Mouse (Mus musculus) hindbrain, embryonic 10.5 days (tissue): ENCODE measurements around the gene Kcnj14. TPM values are rescaled to one million over a fixed set of nuclear protein-coding genes. Genes with fewer than 3 reads are reported as not detected.
A peak's percentile ranks its signal among the peaks of the same experiment; 100 is the strongest.

Source experiments
- DNase-seq: peaks from one replicate; pipeline ENCODE4 v3.0.0-alpha.2; 2017; ENCODE audit warnings: low spot score
- H3K27ac ChIP-seq: fragments of 300-500 bp; sonication (generic); 2 replicates; pipeline ENCODE4 v1.5.1; 2016; ENCODE audit warnings: mild to moderate bottlenecking, moderate library complexity
- H3K27me3 ChIP-seq: fragments of 300-500 bp; sonication (generic); 2 replicates; pipeline ENCODE4 v1.6.1; 2016; ENCODE audit warnings: mild to moderate bottlenecking; ENCODE audit not compliant: poor library complexity, insufficient read depth, severe bottlenecking
- H3K36me3 ChIP-seq: fragments of 300-500 bp; sonication (generic); 2 replicates; pipeline ENCODE4 v1.6.1; 2016; ENCODE audit warnings: mild to moderate bottlenecking, moderate library complexity
- H3K4me1 ChIP-seq: fragments of 300-500 bp; sonication (generic); replicated peaks from 2 replicates; pipeline ENCODE4 v1.6.1; 2016; ENCODE audit warnings: mild to moderate bottlenecking
- H3K4me3 ChIP-seq: fragments of 300-500 bp; sonication (generic); 2 replicates; pipeline ENCODE4 v1.5.1; 2016; ENCODE audit warnings: mild to moderate bottlenecking, moderate library complexity
- H3K9me3 ChIP-seq: fragments of 300-500 bp; sonication (generic); 2 replicates; pipeline ENCODE4 v1.6.1; 2016; ENCODE audit warnings: mild to moderate bottlenecking, moderate library complexity
- WGBS: fragments of 180-500 bp; shearing (Covaris S2); methylation state at CpG from one replicate; pipeline ENCODE4 v1.1.7; 2016; 5-methylcytosine and 5-hydroxymethylcytosine counted together
- polyA plus RNA-seq: library from polyadenylated mRNA; unstranded; fragments of >200 nt; fragmentation: Nextera tagmentation; extraction: Ambion mirVana; gene quantifications from 2 replicates; pipeline ENCODE4 v1.2.1, GENCODE M21; 2016

The Kcnj14 gene
- polyA plus RNA-seq, 1 experiment from 2014 or later, result 1.0 TPM

DNA sequence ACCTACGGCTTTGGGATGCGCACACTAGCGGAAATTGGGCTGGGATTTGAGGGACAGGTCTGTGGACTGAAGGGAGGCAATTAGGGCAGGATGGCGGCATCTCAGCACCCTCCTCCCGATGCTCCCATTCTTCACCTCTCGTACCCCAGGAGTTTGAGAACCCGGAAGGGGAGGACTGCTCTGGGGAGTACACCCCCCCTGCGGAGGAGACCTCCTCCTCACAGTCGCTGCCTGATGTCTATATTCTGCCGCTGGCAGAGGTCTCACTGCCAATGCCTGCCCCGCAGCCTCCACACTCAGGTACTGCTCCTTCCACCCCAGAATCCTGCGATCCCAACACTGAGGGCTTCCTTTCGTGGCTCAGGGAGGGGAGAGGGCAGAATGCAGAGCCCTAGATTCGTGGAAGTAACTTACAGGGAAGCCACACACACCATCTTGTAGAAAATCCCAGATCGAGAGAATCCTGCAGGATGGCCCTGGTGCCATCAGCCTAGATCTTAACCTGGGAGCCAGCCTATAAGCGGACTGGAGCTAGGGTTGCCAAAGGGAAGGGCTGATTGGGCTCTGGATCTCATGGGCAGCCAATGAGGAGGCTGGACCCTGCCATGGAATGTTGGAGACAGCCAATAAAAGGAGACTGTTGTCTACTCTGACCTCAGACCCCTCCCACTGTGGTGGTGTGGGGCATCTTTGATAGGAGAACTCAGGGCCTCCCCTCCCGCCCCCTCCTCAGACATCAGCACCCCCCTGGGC lies 37.7 kb downstream of the Kcnj14 start:
- Histone ChIP-seq H3K36me3 (peaks cover 48% of the 10 kb centered on the region), H3K27me3 (peaks cover 24% of the 10 kb centered on the region), H3K4me3 (peak overlapping the region; percentile 80), H3K9me3 (no peaks in the 10 kb centered on the region), H3K4me1 (peaks cover 50% of the 10 kb centered on the region), H3K27ac (peak overlapping the region; percentile 89)
- DNase-seq, result peak; percentile 71
- WGBS, result 7% methylated on average over 17 of the region's 17 CpGs

DNA sequence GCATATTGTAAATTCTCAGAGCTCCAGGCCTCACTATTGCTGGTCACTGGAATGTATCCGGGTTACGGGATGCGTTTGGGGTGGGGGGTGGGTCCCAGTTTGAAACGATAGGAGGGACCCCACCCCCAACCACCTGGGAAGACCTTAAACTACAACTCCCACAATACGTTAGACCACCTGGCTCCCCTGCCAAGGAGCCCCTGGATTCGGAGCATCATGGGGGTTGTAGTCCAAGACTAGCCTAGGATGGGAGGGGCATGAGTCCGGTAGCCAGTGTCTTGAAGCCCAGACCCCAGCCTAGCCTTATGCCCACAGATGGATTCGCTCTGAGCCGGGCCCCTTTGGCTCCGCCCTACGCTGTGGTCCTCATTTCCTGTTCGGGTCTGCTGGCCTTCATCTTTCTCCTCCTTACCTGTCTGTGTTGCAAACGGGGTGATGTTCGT lies 38.4 kb downstream of the Kcnj14 start:
- peak; percentile 78 for DNase-seq
- Histone ChIP-seq H3K4me1 (peaks cover 50% of the 10 kb centered on the region), H3K36me3 (peaks cover 41% of the 10 kb centered on the region), H3K27ac (peak overlapping the region; percentile 89), H3K9me3 (no peaks in the 10 kb centered on the region), H3K27me3 (peaks cover 24% of the 10 kb centered on the region), H3K4me3 (peak overlapping the region; percentile 80)
- WGBS, result under 1% methylated on average over 14 of the region's 14 CpGs

DNA sequence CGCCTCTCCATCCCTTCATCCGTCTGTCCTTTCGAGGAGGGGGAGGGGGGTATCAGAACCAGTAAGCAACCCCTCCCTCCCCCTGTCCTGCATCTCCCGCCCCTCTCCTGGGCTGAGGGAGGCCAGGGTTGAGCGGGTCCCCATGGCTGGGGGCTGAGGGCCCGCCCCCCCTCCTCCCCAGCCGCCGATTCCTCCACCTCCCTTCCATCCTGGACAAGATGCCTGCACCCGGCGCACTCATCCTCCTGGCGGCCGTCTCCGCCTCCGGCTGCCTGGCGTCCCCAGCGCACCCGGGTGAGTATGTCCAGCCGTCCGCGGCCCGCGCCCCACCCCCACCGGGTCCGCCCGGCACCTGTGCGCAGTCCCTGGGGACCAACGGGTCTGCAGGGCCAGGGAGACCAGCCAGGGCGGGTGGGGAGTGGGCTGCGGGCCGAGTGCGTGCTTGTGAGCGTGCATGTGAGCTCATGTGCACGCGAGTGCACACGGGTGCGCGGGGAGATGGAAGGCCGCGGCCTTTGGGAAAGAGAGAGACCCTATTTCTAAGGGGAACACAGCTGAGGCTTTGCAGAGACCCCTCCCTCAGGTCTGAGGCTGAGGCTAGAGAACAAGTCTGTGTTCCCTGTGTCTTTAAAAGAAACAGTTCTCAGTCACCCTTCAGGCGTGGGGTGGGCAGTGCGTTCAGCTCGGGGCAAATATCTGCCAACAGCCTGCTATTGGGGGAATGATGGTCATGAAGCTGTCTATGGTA lies 39.0 kb downstream of the Kcnj14 start:
- WGBS, result under 1% methylated on average over 38 of the region's 42 CpGs
- Histone ChIP-seq H3K27ac (peak overlapping the region; percentile 89), H3K9me3 (no peaks in the 10 kb centered on the region)

DNA sequence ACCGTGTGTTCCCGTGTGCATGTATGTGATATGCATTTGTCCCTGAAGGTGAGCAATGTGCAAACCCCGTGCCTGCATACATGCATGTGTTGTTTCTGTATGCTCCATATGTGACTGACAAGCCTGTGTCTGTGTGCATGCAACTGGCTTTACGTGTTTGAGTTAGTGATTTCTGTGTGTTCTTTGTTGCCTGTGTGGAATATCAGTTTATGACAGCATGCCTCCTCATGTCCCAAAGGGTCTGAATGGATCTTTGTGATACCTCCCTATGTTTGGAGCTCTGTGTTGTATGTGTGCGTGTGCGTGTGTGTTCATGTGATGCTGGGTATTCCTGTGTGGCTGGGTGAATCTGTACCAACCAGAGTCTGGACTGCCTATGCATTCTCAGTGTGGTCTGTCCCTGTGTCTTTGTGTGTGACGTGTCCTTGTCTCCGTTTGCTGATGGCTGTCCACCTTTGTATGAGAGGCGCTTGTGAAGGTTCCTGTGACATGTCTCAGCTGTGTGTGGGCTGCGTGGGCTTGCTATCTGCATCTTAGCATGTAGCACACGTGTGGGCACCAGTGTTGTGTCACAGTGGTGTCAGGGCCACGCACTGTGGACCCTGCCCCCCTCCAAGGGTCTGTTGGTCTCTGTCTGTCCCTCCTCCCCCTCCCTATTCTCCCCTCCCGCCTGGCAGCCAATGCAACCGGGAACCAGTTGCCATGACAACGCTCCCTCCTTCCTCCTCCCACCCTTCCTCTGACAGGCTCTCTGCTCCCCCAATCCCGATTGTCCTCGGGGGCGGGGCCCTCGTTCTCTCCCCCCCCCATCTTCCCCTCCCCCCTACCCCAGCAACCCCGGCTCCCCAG lies 39.8 kb downstream of the Kcnj14 start, which contains the start of gene Sult2b1:
Gene Sult2b1 (minus strand): TSS at position 146 of the 849 bp plus-strand sequence.
- Histone ChIP-seq H3K36me3 (peaks cover 27% of the 10 kb centered on the region), H3K27me3 (peaks cover 27% of the 10 kb centered on the region), H3K27ac (peak within 1 kb of the TSS; percentile 89), H3K9me3 (no peaks in the 10 kb centered on the region), H3K4me1 (peaks cover 51% of the 10 kb centered on the region), H3K4me3 (peak within 1 kb of the TSS; percentile 80)
- 25% methylated on average over 20 of the region's 20 CpGs for WGBS
- peak; percentile 91 for DNase-seq

More for the DNA sequence above, 39.0 kb downstream of the Kcnj14 start:
- Histone ChIP-seq H3K36me3 (peaks cover 35% of the 10 kb centered on the region), H3K27me3 (peaks cover 24% of the 10 kb centered on the region), H3K4me1 (peaks cover 50% of the 10 kb centered on the region), H3K4me3 (peak overlapping the region; percentile 80)
- DNase-seq, result no peak

DNA sequence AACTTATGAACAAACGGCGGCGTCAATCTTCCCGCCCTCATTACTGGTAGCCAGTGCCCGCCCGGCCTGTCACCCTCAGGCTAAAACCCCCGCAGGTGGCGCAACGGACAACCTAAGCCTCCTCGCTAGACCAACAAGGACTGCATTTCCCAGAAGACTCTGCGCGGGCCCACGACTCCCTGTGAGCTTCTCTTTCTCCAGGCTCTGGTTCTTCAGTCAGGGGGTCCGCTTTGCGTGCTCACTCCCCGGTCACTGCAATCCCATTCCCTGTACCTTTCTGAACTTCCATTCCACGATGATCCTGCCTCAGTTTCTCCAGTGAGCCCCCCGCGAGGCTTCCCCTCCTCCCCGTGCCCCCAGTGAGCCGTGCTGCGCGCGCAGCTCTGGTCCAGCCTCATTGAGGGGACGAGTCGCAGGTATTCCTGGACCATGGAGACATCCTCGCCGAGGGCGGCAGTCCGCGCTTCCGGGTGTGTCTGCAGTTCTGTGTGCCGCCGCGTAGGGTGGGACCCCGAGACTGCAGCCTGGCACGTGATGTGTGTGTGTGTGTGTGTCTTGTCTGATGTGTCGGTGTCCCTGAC lies 41.0 kb downstream of the Kcnj14 start, which contains the start of gene Lmtk3:
Gene Lmtk3 (plus strand): TSS at position 228 of the 581 bp plus-strand sequence.
- no peaks in the 10 kb centered on the region for H3K9me3 ChIP-seq
- H3K4me1 ChIP-seq, result peaks cover 62% of the 10 kb centered on the region
- H3K27ac ChIP-seq, result peak within 1 kb of the TSS; percentile 89
- peaks cover 16% of the 10 kb centered on the region for H3K36me3 ChIP-seq
- peaks cover 36% of the 10 kb centered on the region for H3K27me3 ChIP-seq
- DNase-seq, result peak; percentile 81
- WGBS, result under 1% methylated on average over 38 of the region's 38 CpGs
- peak within 1 kb of the TSS; percentile 80 for H3K4me3 ChIP-seq

DNA sequence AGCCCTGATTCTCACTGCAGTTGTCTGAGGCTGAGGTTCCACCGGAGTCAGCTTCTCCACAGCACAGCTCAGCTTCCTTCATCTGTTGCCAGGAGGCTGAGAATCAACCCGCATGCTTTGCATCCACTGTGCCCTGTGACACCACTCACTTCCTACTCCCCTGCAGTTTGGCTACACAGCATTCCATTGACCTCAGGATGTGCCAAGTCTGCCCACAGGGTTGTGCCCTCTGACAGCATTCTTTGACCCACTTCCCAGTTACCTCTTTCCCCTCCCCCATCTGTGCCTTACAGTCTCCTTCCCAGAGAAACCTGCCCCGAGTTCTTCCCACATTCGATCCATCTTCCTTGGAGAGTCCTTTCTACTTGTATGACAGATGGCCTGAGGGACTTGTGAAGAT lies 42.3 kb downstream of the Kcnj14 start:
- no peak overlapping the region for H3K4me3 ChIP-seq
- peaks cover 54% of the 10 kb centered on the region for H3K4me1 ChIP-seq
- H3K36me3 ChIP-seq, result peaks cover 2% of the 10 kb centered on the region
- no peak for DNase-seq
- H3K9me3 ChIP-seq, result no peaks in the 10 kb centered on the region
- 75% methylated on average over 4 of the region's 4 CpGs for WGBS
- no peak overlapping the region for H3K27ac ChIP-seq
- peaks cover 34% of the 10 kb centered on the region for H3K27me3 ChIP-seq

DNA sequence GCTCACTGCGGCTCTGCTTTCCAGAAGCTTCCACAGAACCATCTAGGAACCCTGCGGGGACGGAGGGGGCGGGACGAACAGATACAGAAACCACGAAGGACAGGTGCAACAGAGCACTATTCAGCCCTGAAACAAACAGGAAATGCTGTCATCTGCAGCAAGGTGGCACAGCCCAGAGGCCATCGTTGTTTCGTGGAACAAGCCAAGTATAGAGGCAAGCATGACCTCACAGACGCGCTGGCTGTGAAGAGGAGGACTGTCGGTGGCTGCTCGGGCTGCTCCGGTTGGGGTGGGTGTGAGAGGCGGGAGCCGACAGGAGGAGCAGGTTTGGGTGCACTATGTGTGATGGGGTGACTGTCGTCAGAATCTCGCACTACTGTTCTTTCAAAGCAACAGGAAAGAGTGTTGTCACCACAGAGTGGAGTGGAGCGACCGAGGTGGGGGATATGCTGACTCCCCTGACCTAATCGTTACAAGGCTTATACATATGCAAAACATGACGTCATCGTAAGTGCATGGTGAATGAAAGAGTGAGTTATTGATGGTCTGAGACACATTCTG lies 45.4 kb downstream of the Kcnj14 start:
- no peak for DNase-seq
- Histone ChIP-seq H3K36me3 (no peaks in the 10 kb centered on the region), H3K27me3 (peaks cover 22% of the 10 kb centered on the region), H3K4me1 (peaks cover 23% of the 10 kb centered on the region), H3K4me3 (peak overlapping the region; percentile 32), H3K27ac (peak overlapping the region; percentile 23; the same call in 1 of the 2 replicates), H3K9me3 (no peaks in the 10 kb centered on the region)
- WGBS, result 30% methylated on average over 22 of the region's 22 CpGs

DNA sequence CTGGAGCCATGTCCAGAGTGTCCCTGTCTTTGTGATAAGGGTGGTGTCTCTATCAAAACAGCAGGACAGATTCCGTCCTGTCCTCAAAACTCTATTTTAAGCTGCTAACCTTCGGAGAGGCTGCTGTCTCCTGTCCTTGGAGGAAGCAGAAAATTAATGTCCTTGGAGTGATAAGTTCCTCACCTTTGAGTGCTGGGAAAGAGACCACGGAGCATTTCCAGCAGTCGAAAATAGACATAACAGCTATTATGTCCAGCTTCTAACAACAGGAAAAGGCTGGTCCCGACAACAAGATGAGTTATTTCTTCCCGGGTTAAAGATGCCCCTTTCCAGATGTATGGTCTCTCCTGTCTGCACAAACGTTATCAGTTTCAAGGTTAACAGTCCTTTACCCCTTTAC lies 49.3 kb downstream of the Kcnj14 start:
- 85% methylated on average over 7 of the region's 7 CpGs for WGBS
- peaks cover 14% of the 10 kb centered on the region; the same call in 1 of the 2 replicates for H3K27me3 ChIP-seq
- H3K4me1 ChIP-seq, result peaks cover 12% of the 10 kb centered on the region
- no peaks in the 10 kb centered on the region for H3K36me3 ChIP-seq
- no peak for DNase-seq
- H3K27ac ChIP-seq, result no peak overlapping the region
- no peaks in the 10 kb centered on the region for H3K9me3 ChIP-seq
- H3K4me3 ChIP-seq, result no peak overlapping the region

DNA sequence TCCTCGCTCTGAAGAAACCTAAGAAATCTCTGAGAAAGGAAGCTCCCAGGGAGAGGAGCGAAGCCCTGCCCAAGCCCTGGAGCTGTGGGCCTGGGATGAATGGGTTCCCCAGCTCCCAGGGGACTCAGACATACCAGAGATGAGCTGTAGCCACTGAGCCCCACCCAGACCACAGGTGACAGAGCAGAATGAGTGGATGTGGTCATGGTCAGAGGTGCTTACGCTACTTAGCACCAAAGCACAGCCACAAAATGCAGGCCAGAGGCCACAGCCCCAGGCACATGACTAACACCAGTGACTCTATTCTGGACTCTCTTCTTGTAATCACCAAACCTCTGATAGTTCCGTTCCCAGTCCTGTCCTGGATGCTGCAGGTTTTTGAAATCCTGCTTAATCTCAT lies 53.5 kb downstream of the Kcnj14 start:
- Histone ChIP-seq H3K27ac (no peak overlapping the region), H3K4me1 (0 out of 2 replicates have a peak, but pooled peaks cover 3% of the 10 kb centered on the region), H3K36me3 (no peaks in the 10 kb centered on the region), H3K27me3 (no peaks in the 10 kb centered on the region), H3K4me3 (no peak overlapping the region), H3K9me3 (no peaks in the 10 kb centered on the region)
- no peak for DNase-seq
- 74% methylated on average over 4 of the region's 4 CpGs for WGBS

DNA sequence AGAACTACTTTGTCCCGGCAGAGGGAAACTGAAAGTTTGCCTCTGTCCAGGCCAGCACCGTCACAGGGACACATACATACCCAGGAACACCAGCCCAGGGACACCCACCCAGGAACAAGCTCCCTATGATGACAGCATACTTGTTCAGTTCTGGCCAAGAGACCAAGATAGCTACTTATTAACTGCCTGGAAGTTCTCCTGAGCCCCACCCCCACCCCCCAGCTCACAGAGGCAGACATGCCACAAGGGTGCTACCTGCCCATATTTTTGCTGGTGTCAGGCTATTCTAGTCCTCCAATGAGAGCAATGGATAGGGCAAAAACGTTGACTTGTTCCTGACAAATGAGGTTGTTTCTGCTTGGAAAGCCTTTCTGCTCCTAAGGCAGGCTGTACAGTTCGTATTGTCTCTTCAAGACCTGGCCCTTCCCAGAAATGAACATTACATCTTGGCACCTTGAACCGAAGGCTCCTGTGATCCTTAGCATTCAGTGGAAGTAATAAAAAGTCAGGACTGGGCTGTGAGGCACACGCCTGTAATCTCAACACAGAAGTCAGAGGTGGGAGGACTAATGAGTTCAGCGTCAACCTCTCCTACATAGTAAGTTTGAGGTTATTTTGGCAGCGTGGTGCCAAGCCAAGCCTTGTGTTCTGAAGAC lies 54.0 kb downstream of the Kcnj14 start:
- 75% methylated on average over 8 of the region's 8 CpGs for WGBS
- no peak overlapping the region for H3K27ac ChIP-seq
- no peak overlapping the region for H3K4me3 ChIP-seq
- H3K27me3 ChIP-seq, result no peaks in the 10 kb centered on the region
- 0 out of 2 replicates have a peak, but pooled peaks cover 8% of the 10 kb centered on the region for H3K4me1 ChIP-seq
- no peak for DNase-seq
- H3K9me3 ChIP-seq, result no peaks in the 10 kb centered on the region
- H3K36me3 ChIP-seq, result no peaks in the 10 kb centered on the region

DNA sequence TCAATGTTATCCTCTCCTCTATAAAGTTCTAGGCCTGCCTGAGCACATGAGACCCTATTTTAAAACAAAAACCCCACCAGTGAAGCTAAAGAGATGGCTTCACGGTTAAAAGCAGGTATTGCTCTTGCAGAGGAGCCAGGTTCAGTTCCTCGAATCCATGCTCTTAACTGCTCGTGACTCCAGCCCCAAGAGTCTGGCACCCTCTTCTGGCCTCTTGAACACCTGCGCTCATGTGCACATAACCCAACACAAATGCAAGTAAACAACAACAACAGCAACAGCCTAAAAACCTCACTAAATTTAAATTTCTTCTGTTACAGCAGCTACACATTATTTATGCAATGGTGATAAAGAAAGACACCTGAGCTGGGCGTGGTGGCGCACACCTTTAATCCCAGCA lies 57.1 kb downstream of the Kcnj14 start:
- no peaks in the 10 kb centered on the region for H3K9me3 ChIP-seq
- no peak overlapping the region for H3K27ac ChIP-seq
- WGBS, result 91% methylated on average over 6 of the region's 6 CpGs
- H3K4me3 ChIP-seq, result no peak overlapping the region
- DNase-seq, result no peak
- H3K4me1 ChIP-seq, result 0 out of 2 replicates have a peak, but pooled peaks cover 10% of the 10 kb centered on the region
- no peaks in the 10 kb centered on the region for H3K27me3 ChIP-seq
- no peaks in the 10 kb centered on the region for H3K36me3 ChIP-seq
